Mouse (Mus musculus) megakaryocyte, embryonic 14.5 days (primary cell): ENCODE results near the gene Fktn.

Experiments
- FLI1 ChIP-seq: IDR thresholded peaks from 2 replicates; pipeline ENCODE4 v1.6.1; 2012; ENCODE audit warnings: low read length, inconsistent platforms, mixed read lengths
- GATA1 ChIP-seq: IDR thresholded peaks from 3 replicates; pipeline ENCODE4 v1.6.1; 2012; ENCODE audit warnings: mixed read lengths, low read length, inconsistent platforms, borderline replicate concordance

DNA sequence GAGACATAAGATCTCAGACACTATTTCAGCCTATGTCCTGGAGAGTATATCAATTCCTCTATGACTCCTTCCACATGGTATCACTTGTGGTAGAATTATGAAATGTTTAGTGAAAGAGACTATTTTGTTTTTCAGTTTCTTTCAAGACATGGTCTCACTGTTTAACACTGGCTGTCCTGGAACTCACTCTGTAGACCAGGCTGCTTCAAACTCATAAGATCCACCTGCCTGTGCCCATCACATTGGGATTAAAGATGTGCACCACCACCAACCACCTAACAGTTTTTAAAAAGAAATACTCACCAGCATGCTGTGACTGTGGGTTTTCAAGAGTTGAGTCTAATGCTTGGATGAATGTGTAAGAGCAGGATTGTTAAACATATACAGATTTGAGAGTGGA, 43.2 kb downstream of the Fktn start:
- TF ChIP-seq GATA1: no peak
- TF ChIP-seq FLI1: no peak
